Mouse (Mus musculus) gastrocnemius, postnatal 10 days (tissue): Measurements from ENCODE around the gene Gm45062. TPM values are rescaled to one million over a fixed set of nuclear protein-coding genes. Genes with fewer than 3 reads are reported as not detected.

Experiments
- DNase-seq: peaks from one replicate; pipeline ENCODE4 v3.0.0; 2021; ENCODE audit warnings: mixed read lengths
- total RNA-seq, 2 experiments: library from RNA; stranded (reverse); gene quantifications; 2 replicates each; pipeline ENCODE4 v1.2.3; 2021

Gm45062 gene
- total RNA-seq, 2 experiments from 2014 or later, result not detected

GRCm38 (mm10) chr6:8416802-8417569 is 157.7 kb downstream of the Gm45062 start:
- no peak for DNase-seq

- DNase-seq, result no peak
Observed at GRCm38 (mm10) chr6:8419485-8420186, 160.4 kb downstream of the Gm45062 start.

GRCm38 (mm10) chr6:8420187-8420503 is 160.9 kb downstream of the Gm45062 start:
- no peak for DNase-seq

- DNase-seq, result no peak
Observed at GRCm38 (mm10) chr6:8421421-8421820, 162.2 kb downstream of the Gm45062 start.

- DNase-seq, result peak; percentile 25
Observed at GRCm38 (mm10) chr6:8421959-8422581, 162.8 kb downstream of the Gm45062 start.

- no peak for DNase-seq
Observed at GRCm38 (mm10) chr6:8423142-8423541, 163.9 kb downstream of the Gm45062 start.

GRCm38 (mm10) chr6:8427692-8428091 is 168.4 kb downstream of the Gm45062 start:
- DNase-seq, result no peak

- DNase-seq, result no peak
Observed at GRCm38 (mm10) chr6:8430610-8431234, 171.5 kb downstream of the Gm45062 start.

GRCm38 (mm10) chr6:8433179-8433578 is 173.9 kb downstream of the Gm45062 start:
- DNase-seq, result no peak

GRCm38 (mm10) chr6:8437937-8438336 is 178.7 kb downstream of the Gm45062 start:
- no peak for DNase-seq

- no peak for DNase-seq
Observed at GRCm38 (mm10) chr6:8441814-8442213, 182.6 kb downstream of the Gm45062 start.

- DNase-seq, result peak; percentile 44
Observed at GRCm38 (mm10) chr6:8446786-8447185, 187.5 kb downstream of the Gm45062 start.

GRCm38 (mm10) chr6:8455599-8455998 is 196.3 kb downstream of the Gm45062 start:
- DNase-seq, result no peak

GRCm38 (mm10) chr6:8458596-8458995 is 199.3 kb downstream of the Gm45062 start:
- DNase-seq, result no peak

GRCm38 (mm10) chr6:8462447-8462846 is 203.2 kb downstream of the Gm45062 start:
- no peak for DNase-seq

GRCm38 (mm10) chr6:8465388-8465787 is 206.1 kb downstream of the Gm45062 start:
- DNase-seq, result no peak

- no peak for DNase-seq
Observed at GRCm38 (mm10) chr6:8465985-8466384, 206.7 kb downstream of the Gm45062 start.

- DNase-seq, result no peak
Observed at GRCm38 (mm10) chr6:8467667-8468337, 208.6 kb downstream of the Gm45062 start.

- no peak for DNase-seq
Observed at GRCm38 (mm10) chr6:8469918-8470317, 210.7 kb downstream of the Gm45062 start.

- DNase-seq, result no peak
Observed at GRCm38 (mm10) chr6:8472125-8472524, 212.9 kb downstream of the Gm45062 start.

- DNase-seq, result peak; percentile 25
Observed at GRCm38 (mm10) chr6:8472915-8473314, 213.7 kb downstream of the Gm45062 start.

GRCm38 (mm10) chr6:8473498-8473897 is 214.2 kb downstream of the Gm45062 start:
- DNase-seq, result no peak
